In the genomic region with DNA sequence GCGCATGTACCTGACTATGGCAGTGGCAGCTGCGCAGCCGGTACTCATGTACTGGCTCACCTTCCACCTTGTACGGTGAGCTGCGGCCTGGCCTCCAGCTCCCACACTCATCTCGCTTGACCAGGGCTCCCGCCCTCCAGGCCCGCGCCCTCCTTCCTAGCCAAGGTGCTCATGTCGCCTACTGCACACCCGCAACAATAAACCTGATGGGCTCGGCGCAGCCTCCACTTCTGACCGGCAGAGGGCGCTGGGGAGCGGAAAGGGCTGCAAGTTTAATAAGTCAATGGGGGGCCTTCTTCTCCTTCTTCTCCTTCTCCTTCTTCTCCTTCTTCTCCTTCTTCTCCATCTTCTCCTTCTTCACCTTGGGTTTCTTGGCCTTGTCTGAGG, we compare ENCODE assay signal across 8 mouse cellular contexts. TPM values are rescaled to one million over a fixed set of nuclear protein-coding genes. Genes with fewer than 3 reads are reported as not detected.
DNase-seq lines count a peak whose midpoint lies in the region; ATAC-seq lines count a peak whose summit lies in the region.

No protein-coding gene starts in this region.

- no peak for ATAC-seq in embryonic facial prominence, embryonic 11.5 days (replicated peaks; ENCODE audit: insufficient number of reproducible peaks, low FRiP score, low TSS enrichment, low read depth)
- ATAC-seq in liver, embryonic 13.5 days (ENCODE audit: low read depth), result 0 out of 2 replicates have a peak, but pooled peaks have one; percentile 32
- ATAC-seq in stomach, embryonic 16.5 days (ENCODE audit: insufficient read depth, low FRiP score), result no peak

- H3K4me3 ChIP-seq in embryonic facial prominence, embryonic 11.5 days (ENCODE audit: low read depth, low read length), result peak overlapping the region; percentile 3; the same call in 1 of the 2 replicates
- H3K4me3 ChIP-seq in liver, embryonic 13.5 days (replicated peaks), result peak overlapping the region; percentile 40
- peak overlapping the region; percentile 50 for H3K4me3 ChIP-seq in stomach, embryonic 16.5 days (replicated peaks; ENCODE audit: low read length)

- no peaks in the 10 kb centered on the region; the same call in 1 of the 2 replicates for H3K36me3 ChIP-seq in embryonic facial prominence, embryonic 11.5 days (replicated peaks; ENCODE audit: control insufficient read depth, insufficient read depth, low read depth, low read length)
- H3K36me3 ChIP-seq in liver, embryonic 13.5 days, result peaks cover 10% of the 10 kb centered on the region
- H3K36me3 ChIP-seq in stomach, embryonic 16.5 days (ENCODE audit: control insufficient read depth, insufficient read depth, low read length), result peaks cover 8% of the 10 kb centered on the region; the same call in 1 of the 2 replicates

- H3K27ac ChIP-seq in embryonic facial prominence, embryonic 11.5 days (replicated peaks; ENCODE audit: low read depth, low read length), result no peak overlapping the region
- no peak overlapping the region for H3K27ac ChIP-seq in liver, embryonic 13.5 days
- H3K27ac ChIP-seq in stomach, embryonic 16.5 days (ENCODE audit: low read length), result peak overlapping the region; percentile 90

- no peak overlapping the region for H3K9ac ChIP-seq in embryonic facial prominence, embryonic 11.5 days (replicated peaks; ENCODE audit: low read length)
- peak overlapping the region; percentile 62; the same call in 1 of the 2 replicates for H3K9ac ChIP-seq in liver, embryonic 13.5 days
- H3K9ac ChIP-seq in stomach, embryonic 16.5 days (ENCODE audit: low read length), result peak overlapping the region; percentile 76

- WGBS in embryonic facial prominence, embryonic 11.5 days, result 24% methylated on average over 16 of the region's 16 CpGs
- 17% methylated on average over 16 of the region's 16 CpGs for WGBS in liver, embryonic 13.5 days (ENCODE audit: insufficient replicate concordance)
- WGBS in stomach, embryonic 16.5 days, result 28% methylated on average over 16 of the region's 16 CpGs

- H3K27me3 ChIP-seq in embryonic facial prominence, embryonic 11.5 days (ENCODE audit: control insufficient read depth, insufficient read depth, low read length), result no peaks in the 10 kb centered on the region
- H3K27me3 ChIP-seq in liver, embryonic 13.5 days, result no peaks in the 10 kb centered on the region
- H3K27me3 ChIP-seq in stomach, embryonic 16.5 days (ENCODE audit: control insufficient read depth, insufficient read depth, low read length), result no peaks in the 10 kb centered on the region

- DNase-seq in 3134 (ENCODE audit: extremely low read depth, insufficient read length, low spot score), result peak; percentile 82
- peak; percentile 91 for DNase-seq in adrenal gland, postnatal 10 days
- peak; percentile 81 for DNase-seq in embryonic facial prominence, embryonic 11.5 days (ENCODE audit: low spot score)
- DNase-seq in heart, adult 9 months (ENCODE audit: low spot score in 2 of 2), result peak; percentile 60 to 69
- DNase-seq in kidney, adult 9 months, result peak; percentile 85
- DNase-seq in liver, embryonic 13.5 days, result peak; percentile 67
- DNase-seq in neural tube, embryonic 10.5 days (ENCODE audit: extremely low spot score, low spot score), result peak; percentile 89

- H3K4me2 ChIP-seq in embryonic facial prominence, embryonic 11.5 days (ENCODE audit: low read depth, low read length), result peak overlapping the region; percentile 45
- peak overlapping the region; percentile 65 for H3K4me2 ChIP-seq in liver, embryonic 13.5 days
- H3K4me2 ChIP-seq in stomach, embryonic 16.5 days (ENCODE audit: low read depth, low read length), result peak overlapping the region; percentile 56

- no peaks in the 10 kb centered on the region for H3K4me1 ChIP-seq in embryonic facial prominence, embryonic 11.5 days (ENCODE audit: control insufficient read depth, insufficient read depth, low read length)
- peaks cover 34% of the 10 kb centered on the region for H3K4me1 ChIP-seq in liver, embryonic 13.5 days (replicated peaks)
- H3K4me1 ChIP-seq in stomach, embryonic 16.5 days (ENCODE audit: control insufficient read depth, insufficient read depth, low read length), result peaks cover 19% of the 10 kb centered on the region

- no peaks in the 10 kb centered on the region for H3K9me3 ChIP-seq in embryonic facial prominence, embryonic 11.5 days (replicated peaks; ENCODE audit: control insufficient read depth, low read length)
- H3K9me3 ChIP-seq in liver, embryonic 13.5 days (replicated peaks), result no peaks in the 10 kb centered on the region
- no peaks in the 10 kb centered on the region for H3K9me3 ChIP-seq in stomach, embryonic 16.5 days (replicated peaks; ENCODE audit: control insufficient read depth, low read length)

RNA-seq across cellular contexts. Expression of gene 2200002D01Rik, which starts 1.0 kb away (rescaled TPM):
- 1 to 10 TPM; 2.0 to 2.4 TPM for total RNA-seq in adrenal gland, postnatal 10 days (2021)
- 1.5 and 2.6 TPM in 2 replicates for polyA plus RNA-seq in embryonic facial prominence, embryonic 11.5 days (2014; fragmentation: Nextera tagmentation; extraction: Ambion mirVana)
- 3.1 and 4.4 TPM in 2 replicates for polyA plus RNA-seq in liver, embryonic 13.5 days (2015; fragmentation: Nextera tagmentation; extraction: Ambion mirVana)
- 77.3 and 80.2 TPM in 2 replicates for polyA plus RNA-seq in stomach, embryonic 16.5 days (2015; fragmentation: Nextera tagmentation; extraction: Ambion mirVana)

RNA-seq across cellular contexts. Expression of gene Yif1b, which starts 9.2 kb away (rescaled TPM):
- 10 to 100 TPM; 77.2 to 81.7 TPM for total RNA-seq in adrenal gland, postnatal 10 days (2021)
- polyA plus RNA-seq in embryonic facial prominence, embryonic 11.5 days (2014; fragmentation: Nextera tagmentation; extraction: Ambion mirVana), result 86.1 and 90.5 TPM in 2 replicates
- polyA plus RNA-seq in liver, embryonic 13.5 days (2015; fragmentation: Nextera tagmentation; extraction: Ambion mirVana), result 49.5 and 51.2 TPM in 2 replicates
- polyA plus RNA-seq in stomach, embryonic 16.5 days (2015; fragmentation: Nextera tagmentation; extraction: Ambion mirVana), result 89.4 and 92.2 TPM in 2 replicates

RNA-seq across cellular contexts. Expression of gene Kcnk6, which starts 15.0 kb away (rescaled TPM):
- 1 to 10 TPM; 3.7 to 4.6 TPM for total RNA-seq in adrenal gland, postnatal 10 days (2021)
- 0.45 and 0.53 TPM in 2 replicates for polyA plus RNA-seq in embryonic facial prominence, embryonic 11.5 days (2014; fragmentation: Nextera tagmentation; extraction: Ambion mirVana)
- 1.5 and 1.6 TPM in 2 replicates for polyA plus RNA-seq in liver, embryonic 13.5 days (2015; fragmentation: Nextera tagmentation; extraction: Ambion mirVana)
- 2.2 and 3.1 TPM in 2 replicates for polyA plus RNA-seq in stomach, embryonic 16.5 days (2015; fragmentation: Nextera tagmentation; extraction: Ambion mirVana)

RNA-seq across cellular contexts. Expression of gene Catsperg1, which starts 33.5 kb away (rescaled TPM):
- total RNA-seq in adrenal gland, postnatal 10 days (2021), result under 1 TPM; 0.42 to 0.61 TPM
- polyA plus RNA-seq in embryonic facial prominence, embryonic 11.5 days (2014; fragmentation: Nextera tagmentation; extraction: Ambion mirVana), result 0.79 TPM in 1 of 2 replicates, not detected in the other
- 0.09 and 0.22 TPM in 2 replicates for polyA plus RNA-seq in liver, embryonic 13.5 days (2015; fragmentation: Nextera tagmentation; extraction: Ambion mirVana)
- 0.41 and 0.81 TPM in 2 replicates for polyA plus RNA-seq in stomach, embryonic 16.5 days (2015; fragmentation: Nextera tagmentation; extraction: Ambion mirVana)

RNA-seq across cellular contexts. Expression of gene Spint2, which starts 34.4 kb away (rescaled TPM):
- total RNA-seq in adrenal gland, postnatal 10 days (2021), result 10 to 100 TPM; 33.2 to 36.6 TPM
- polyA plus RNA-seq in embryonic facial prominence, embryonic 11.5 days (2014; fragmentation: Nextera tagmentation; extraction: Ambion mirVana), result 71.4 and 84.5 TPM in 2 replicates
- 24.9 and 25.2 TPM in 2 replicates for polyA plus RNA-seq in liver, embryonic 13.5 days (2015; fragmentation: Nextera tagmentation; extraction: Ambion mirVana)
- 399 and 413 TPM in 2 replicates for polyA plus RNA-seq in stomach, embryonic 16.5 days (2015; fragmentation: Nextera tagmentation; extraction: Ambion mirVana)

Comparison
In these comparisons a context has a peak if more than half of its experiments do, and no peak if none do; other contexts are left out.
1. RNA of gene 2200002D01Rik, which starts 1.0 kb away (polyA plus RNA-seq): 77.3 to 80.2 TPM in stomach, embryonic 16.5 days; 3.1 to 4.4 TPM in liver, embryonic 13.5 days and 1.5 to 2.6 TPM in embryonic facial prominence, embryonic 11.5 days; every median in the first group is over 10 times any median in the second.
2. Peak in every context shown above with its lines, with median percentiles within 50 percentile points of each other: DNase-seq, H3K4me2 ChIP-seq and H3K4me3 ChIP-seq.